Mouse (Mus musculus): ENCODE results near the gene Cnot11.
A peak's percentile ranks its signal among the peaks of the same experiment; 100 is the strongest.

Gene Cnot11

GRCm38 (mm10) chr1:39534831-39535230, at the start of gene Cnot11:
Gene Cnot11 (plus strand): TSS chr1:39534992.
- no peak for DNase-seq (ENCODE audit: low read depth, low spot score)

DNA sequence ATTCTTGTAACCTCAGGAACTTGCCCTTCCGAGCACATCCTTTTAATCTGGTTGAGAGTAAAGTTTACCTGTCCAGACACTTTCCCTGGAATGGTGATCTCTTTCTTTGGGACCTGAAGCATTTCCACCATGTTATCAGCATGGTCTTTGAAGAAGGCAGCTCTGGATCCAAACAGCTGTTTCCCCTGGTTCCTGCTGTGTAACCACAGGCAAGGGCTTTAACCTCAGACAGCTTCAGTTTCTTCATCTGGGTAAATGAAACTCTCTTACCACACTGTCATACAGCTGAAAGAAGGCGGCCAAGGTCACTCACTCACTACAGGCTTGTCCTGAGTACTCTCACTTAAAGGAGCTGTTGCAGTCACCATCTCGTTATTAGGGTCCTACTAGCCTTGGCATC, 47.4 kb upstream of the Cnot11 start:
- DNase-seq (ENCODE audit: low read depth, low spot score) = no peak

GRCm38 (mm10) chr1:39493165-39493564, 41.6 kb upstream of the Cnot11 start:
- no peak for DNase-seq (ENCODE audit: low read depth, low spot score)

DNA sequence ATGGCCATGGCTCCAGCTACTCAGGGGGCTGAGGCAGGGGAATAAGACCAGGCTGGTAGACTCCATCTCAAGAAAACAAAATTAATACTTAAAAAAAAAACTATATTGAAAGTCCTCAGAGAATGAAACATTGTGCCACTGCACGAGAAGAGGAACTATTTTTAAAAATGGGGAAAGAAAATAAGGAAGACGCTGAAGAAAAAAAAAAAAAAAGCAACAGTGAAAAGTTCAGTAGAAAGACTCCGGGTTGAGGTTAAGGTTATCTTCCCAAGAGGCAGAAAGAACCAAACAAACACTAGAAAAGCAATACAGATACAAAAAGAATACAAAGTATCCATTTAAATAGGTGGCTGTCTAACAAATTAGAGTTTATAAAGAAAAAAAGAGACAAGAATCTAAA, 41.1 kb upstream of the Cnot11 start:
- DNase-seq (ENCODE audit: low read depth, low spot score) = no peak

DNA sequence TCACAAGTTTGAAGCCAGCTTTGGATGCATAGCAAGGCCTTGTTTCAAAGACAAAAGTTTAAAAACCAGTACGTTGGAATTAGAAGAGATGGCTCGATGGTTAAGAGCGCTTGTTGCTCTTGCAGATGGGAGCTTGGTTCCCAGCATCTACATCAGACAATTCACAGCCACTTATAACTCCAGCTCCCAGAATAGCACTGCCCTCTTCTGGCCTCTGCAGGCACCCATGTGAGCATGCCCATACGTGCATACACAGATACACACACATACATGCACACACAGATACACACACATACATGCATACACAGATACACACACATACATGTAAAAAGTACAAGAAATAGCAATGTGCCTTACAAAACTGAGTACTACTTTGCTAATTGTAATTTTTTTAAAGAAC, 37.8 kb upstream of the Cnot11 start:
- no peak for DNase-seq (ENCODE audit: low read depth, low spot score)

GRCm38 (mm10) chr1:39497748-39498147, 37.0 kb upstream of the Cnot11 start:
- DNase-seq (ENCODE audit: low read depth, low spot score) = no peak

GRCm38 (mm10) chr1:39499485-39499941, 35.3 kb upstream of the Cnot11 start:
- DNase-seq (ENCODE audit: low read depth, low spot score) = no peak

GRCm38 (mm10) chr1:39502817-39503633, 31.8 kb upstream of the Cnot11 start:
- DNase-seq (ENCODE audit: low read depth, low spot score) = no peak

- no peak for DNase-seq (ENCODE audit: low read depth, low spot score)
These were observed 30.5 kb upstream of the Cnot11 start for GRCm38 (mm10) chr1:39504261-39504660.

DNA sequence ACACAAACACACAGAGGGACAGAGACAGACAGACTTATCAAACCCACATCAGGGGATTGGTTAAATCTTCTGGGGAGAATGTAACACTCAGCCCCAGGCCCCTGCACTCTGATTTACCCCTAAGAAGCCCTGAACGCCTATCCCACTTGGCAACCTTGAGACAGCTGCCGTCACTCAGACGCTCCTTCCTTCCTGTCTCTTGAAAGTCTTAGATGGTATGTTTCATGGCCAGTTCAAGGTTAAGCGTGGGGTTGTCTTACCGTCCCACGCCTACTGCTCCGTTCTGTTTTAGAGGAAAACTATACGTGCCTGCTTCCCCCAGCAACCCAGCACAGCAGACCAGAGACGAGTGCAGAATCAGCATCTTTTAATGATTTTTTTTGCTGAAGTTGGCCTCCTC, 29.2 kb upstream of the Cnot11 start:
- DNase-seq (ENCODE audit: low read depth, low spot score) = no peak

DNA sequence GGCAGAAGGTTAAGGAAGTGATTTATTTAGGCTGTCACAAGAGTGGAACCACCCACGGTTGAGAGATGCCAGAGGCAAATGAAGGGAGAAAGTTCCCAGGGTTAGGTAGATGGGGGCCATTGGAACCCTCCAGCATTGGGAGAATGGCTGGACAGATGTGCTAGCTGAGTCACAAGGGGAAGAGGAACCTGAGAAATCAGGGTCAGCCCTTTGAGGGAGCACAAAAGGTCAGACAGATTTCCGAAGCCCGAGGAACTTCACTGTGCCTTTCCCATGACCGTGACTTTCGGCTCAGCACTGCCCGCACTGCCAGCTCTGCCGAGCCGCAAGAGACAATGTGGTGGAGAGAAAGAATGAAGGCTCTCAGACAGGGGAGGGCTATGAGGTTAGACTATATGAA, 23.0 kb upstream of the Cnot11 start:
- no peak for DNase-seq (ENCODE audit: low read depth, low spot score)

DNA sequence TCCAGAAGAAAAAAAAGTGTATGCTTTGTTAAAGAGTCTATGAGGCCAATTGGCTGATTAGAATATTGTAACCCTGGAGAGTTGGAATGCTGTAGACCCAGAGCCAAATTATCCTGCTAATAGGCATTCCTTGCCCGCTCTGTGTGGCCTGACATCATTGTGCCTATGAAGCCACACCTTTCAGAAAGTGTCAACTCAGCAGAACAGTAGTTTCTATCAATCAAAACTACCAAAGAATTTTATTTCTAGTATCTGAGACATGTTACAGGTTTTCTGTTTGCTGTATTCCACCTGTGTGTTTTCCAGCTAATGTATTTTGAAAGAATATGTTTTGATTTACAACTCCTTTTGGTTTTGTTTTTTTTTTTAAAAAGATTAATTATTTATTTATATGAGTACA, 22.6 kb upstream of the Cnot11 start:
- DNase-seq (ENCODE audit: low read depth, low spot score) = no peak

- no peak for DNase-seq (ENCODE audit: low read depth, low spot score)
These were observed 19.3 kb upstream of the Cnot11 start for GRCm38 (mm10) chr1:39515303-39515991.

- DNase-seq (ENCODE audit: low read depth, low spot score) = no peak
These were observed 13.5 kb upstream of the Cnot11 start for GRCm38 (mm10) chr1:39521326-39521725.

DNA sequence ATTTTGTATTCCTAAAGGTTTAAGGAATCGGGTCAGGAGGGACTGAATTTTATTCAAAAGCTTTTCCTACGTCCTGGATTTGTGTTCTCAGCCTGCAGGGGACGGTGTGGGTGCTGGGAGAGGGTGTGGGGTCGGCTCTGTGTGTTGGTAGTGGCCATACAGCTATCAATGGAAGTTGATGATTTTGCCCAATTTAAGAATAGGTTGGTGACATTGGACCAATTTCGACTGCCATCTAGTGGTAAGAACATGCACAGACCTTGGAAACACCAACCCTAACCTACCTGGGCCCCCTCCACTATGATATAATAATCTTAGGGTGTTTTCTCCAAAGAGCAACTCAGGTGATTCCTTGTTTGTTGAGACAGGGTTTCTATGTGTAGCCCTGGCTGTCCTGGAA, 12.3 kb upstream of the Cnot11 start:
- no peak for DNase-seq (ENCODE audit: low read depth, low spot score)

GRCm38 (mm10) chr1:39525763-39526162, 9.0 kb upstream of the Cnot11 start:
- DNase-seq (ENCODE audit: low read depth, low spot score) = no peak

DNA sequence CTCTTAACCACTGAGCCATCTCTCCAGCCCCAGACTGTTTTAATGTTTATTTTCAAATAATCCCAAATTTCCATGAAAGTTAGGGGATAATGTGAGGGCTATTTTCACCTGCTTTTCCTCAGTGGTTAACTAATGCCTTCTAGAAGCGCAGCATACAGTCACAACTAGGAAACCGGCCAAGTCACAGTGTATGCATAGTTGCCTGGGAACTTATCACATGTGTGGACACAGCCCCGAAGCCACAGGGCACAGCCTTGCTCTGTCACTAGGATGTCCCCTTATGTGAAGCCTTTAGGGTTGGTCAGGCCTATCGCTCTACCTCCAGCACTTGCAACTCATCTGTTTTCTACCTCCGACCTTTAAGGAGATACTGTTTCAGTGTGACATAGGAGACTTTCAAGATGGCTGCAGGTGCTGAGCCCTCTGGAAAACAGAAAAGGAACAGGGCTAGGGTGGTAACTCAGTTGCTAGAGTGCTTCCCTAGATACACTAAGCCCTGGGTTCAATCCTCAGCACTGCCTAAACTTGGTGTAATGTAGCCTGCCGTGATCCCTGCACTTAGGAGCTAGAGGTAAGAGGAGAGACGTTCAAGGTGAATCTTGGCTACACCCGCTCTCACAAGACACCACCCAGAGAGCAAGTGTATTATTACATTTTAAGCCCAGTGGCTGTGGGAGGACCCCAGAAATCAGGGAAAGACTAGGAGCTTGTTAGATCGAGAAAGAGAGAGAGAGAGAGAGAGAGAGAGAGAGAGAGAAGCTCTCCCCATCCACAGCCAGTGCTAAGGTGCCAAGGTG, 8.2 kb upstream of the Cnot11 start:
- DNase-seq (ENCODE audit: low read depth, low spot score) = no peak

GRCm38 (mm10) chr1:39527432-39527831, 7.4 kb upstream of the Cnot11 start:
- DNase-seq (ENCODE audit: low read depth, low spot score) = peak; percentile 59

- no peak for DNase-seq (ENCODE audit: low read depth, low spot score)
These were observed 6.5 kb upstream of the Cnot11 start for GRCm38 (mm10) chr1:39528319-39528718.

- DNase-seq (ENCODE audit: low read depth, low spot score) = peak; percentile 57
These were observed 4.4 kb upstream of the Cnot11 start for GRCm38 (mm10) chr1:39530258-39530943.

- no peak for DNase-seq (ENCODE audit: low read depth, low spot score)
These were observed 3.8 kb upstream of the Cnot11 start for GRCm38 (mm10) chr1:39531036-39531435.

- DNase-seq (ENCODE audit: low read depth, low spot score) = no peak
These were observed 875 bp upstream of the Cnot11 start for GRCm38 (mm10) chr1:39533917-39534316.

Data from embryo, embryonic 11.5 days (tissue).